Mouse (Mus musculus) lung, postnatal 0 days (tissue): Measurements from ENCODE around the gene Opn1mw. TPM values are rescaled to one million over a fixed set of nuclear protein-coding genes. Genes with fewer than 3 reads are reported as not detected.

Experiments used
- ATAC-seq: fragments of 200-750 bp; cut with Nextera tagmentation; 2 replicates; pipeline ENCODE4 v1.8.0; 2017; ENCODE audit warnings: moderate library complexity
- DNase-seq: peaks from one replicate; pipeline ENCODE4 v3.0.0-alpha.2; 2016; ENCODE audit warnings: low spot score
- H3K27ac ChIP-seq: fragments of 300-500 bp; sonication (generic); 2 replicates; pipeline ENCODE4 v1.5.1; 2014; ENCODE audit warnings: antibody characterized with exemption, mild to moderate bottlenecking, low read length, mixed read lengths
- H3K27me3 ChIP-seq: fragments of 300-500 bp; sonication (generic); replicated peaks from 2 replicates; pipeline ENCODE4 v1.6.1; 2014; ENCODE audit warnings: low read length, mixed read lengths; ENCODE audit not compliant: insufficient read depth
- H3K36me3 ChIP-seq: fragments of 300-500 bp; sonication (generic); 2 replicates; pipeline ENCODE4 v1.6.1; 2014; ENCODE audit warnings: low read length, mixed read lengths; ENCODE audit not compliant: insufficient read depth
- H3K4me1 ChIP-seq: fragments of 300-500 bp; sonication (generic); 2 replicates; pipeline ENCODE4 v1.6.1; 2014; ENCODE audit warnings: antibody characterized with exemption, low read depth, low read length, mixed read lengths; ENCODE audit not compliant: insufficient read depth
- H3K4me2 ChIP-seq: fragments of 300-500 bp; sonication (generic); replicated peaks from 2 replicates; pipeline ENCODE4 v1.6.1; 2014; ENCODE audit warnings: low read depth, mild to moderate bottlenecking, low read length, moderate library complexity, mixed read lengths
- H3K4me3 ChIP-seq: fragments of 300-500 bp; sonication (generic); 2 replicates; pipeline ENCODE4 v1.5.1; 2014; ENCODE audit warnings: low read depth, low read length
- H3K9ac ChIP-seq: fragments of 300-500 bp; sonication (generic); replicated peaks from 2 replicates; pipeline ENCODE4 v1.6.1; 2014; ENCODE audit warnings: low read depth, mild to moderate bottlenecking
- H3K9me3 ChIP-seq: fragments of 300-500 bp; sonication (generic); 2 replicates; pipeline ENCODE4 v1.6.1; 2016; ENCODE audit warnings: low read length, mixed read lengths
- CTCF ChIP-seq: IDR thresholded peaks from 2 replicates; pipeline ENCODE4 v1.5.1; 2016; ENCODE audit warnings: antibody characterized with exemption, mild to moderate bottlenecking
- EP300 ChIP-seq: IDR thresholded peaks from 2 replicates; pipeline ENCODE4 v1.6.1; 2016; ENCODE audit warnings: antibody characterized with exemption, mild to moderate bottlenecking, control low read depth
- WGBS: fragments of 180-500 bp; shearing (Covaris S2); extraction: QIAGEN DNeasy Blood & Tissue Kit; methylation state at CpG from one replicate; pipeline ENCODE4 v1.1.7; 2014; 5-methylcytosine and 5-hydroxymethylcytosine counted together
- polyA plus RNA-seq: library from polyadenylated mRNA; unstranded; fragments of >200 nt; fragmentation: Nextera tagmentation; extraction: Ambion mirVana; gene quantifications from 2 replicates; pipeline ENCODE4 v1.2.1, GENCODE M21; 2015

Opn1mw gene
- not detected in 2 replicates for polyA plus RNA-seq

DNA sequence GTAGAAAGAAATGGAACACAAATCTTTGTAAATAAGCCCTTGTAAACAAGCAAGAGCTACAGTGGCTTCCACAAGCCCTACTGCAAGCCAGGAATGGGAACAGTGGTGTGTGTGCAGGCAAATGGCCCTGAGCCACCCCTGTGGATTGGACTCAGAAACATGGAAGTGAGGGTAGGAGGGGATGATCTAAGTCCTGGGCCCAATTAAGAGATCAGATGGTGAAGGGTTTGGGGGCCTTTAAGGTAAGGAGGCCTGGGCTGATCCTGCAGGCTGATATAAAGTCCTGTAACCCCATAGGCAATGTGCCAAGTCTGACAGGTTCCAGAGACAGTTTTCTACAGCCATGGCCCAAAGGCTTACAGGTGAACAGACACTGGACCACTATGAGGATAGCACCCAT, at the start of gene Opn1mw:
Gene Opn1mw, plus strand, starts transcription at position 301 of the 400 bp plus-strand sequence.
- Histone ChIP-seq H3K9me3 (no peaks in the 10 kb centered on the region), H3K9ac (no peak within 1 kb of the TSS), H3K4me1 (no peaks in the 10 kb centered on the region), H3K36me3 (no peaks in the 10 kb centered on the region), H3K27me3 (no peaks in the 10 kb centered on the region), H3K4me2 (no peak within 1 kb of the TSS), H3K27ac (no peak within 1 kb of the TSS), H3K4me3 (no peak within 1 kb of the TSS)
- no peak for ATAC-seq
- no peak for DNase-seq
- TF ChIP-seq CTCF (no peak), EP300 (no peak)

DNA sequence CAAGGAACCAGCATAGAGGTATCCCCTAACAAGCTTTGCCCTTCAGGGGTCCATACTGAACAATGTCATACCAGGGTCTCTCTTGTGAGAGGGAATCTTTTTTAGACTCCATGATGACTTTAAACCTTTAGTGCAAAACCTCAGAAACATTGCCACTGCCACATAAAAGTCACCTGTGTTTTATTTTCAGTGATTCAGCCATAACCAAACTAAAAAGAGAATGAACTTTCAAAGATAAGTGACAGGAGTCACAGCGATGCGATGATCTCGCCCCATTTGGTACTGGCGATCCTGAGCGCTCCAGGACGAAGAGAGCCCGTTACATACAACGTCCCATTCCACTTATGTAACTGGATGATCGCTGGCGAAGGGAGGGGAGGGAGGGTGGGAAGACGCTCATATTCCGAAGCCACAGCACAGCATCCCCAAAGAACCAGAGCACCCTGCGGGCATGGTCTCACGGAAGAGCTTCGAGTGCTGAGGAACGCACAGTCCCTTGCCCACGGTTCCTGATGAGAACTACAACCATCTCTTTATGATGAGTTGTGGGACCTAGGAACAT, 42.9 kb upstream of the Opn1mw start:
- no peak for TF ChIP-seq EP300
- TF ChIP-seq CTCF = no peak
- Histone ChIP-seq H3K9ac (peak overlapping the region; percentile 62; the same call in 1 of the 2 replicates), H3K4me1 (no peaks in the 10 kb centered on the region), H3K27me3 (no peaks in the 10 kb centered on the region), H3K27ac (peak overlapping the region; percentile 91), H3K9me3 (no peaks in the 10 kb centered on the region), H3K4me3 (peak overlapping the region; percentile 59), H3K36me3 (no peaks in the 10 kb centered on the region), H3K4me2 (peak overlapping the region; percentile 61)
- WGBS = 18% methylated on average over 17 of the region's 17 CpGs
- DNase-seq = no peak
- ATAC-seq = no peak

- Histone ChIP-seq H3K27ac (peak overlapping the region; percentile 91), H3K4me1 (no peaks in the 10 kb centered on the region), H3K4me2 (peak overlapping the region; percentile 61), H3K4me3 (peak overlapping the region; percentile 59), H3K9ac (peak overlapping the region; percentile 62), H3K9me3 (no peaks in the 10 kb centered on the region), H3K27me3 (no peaks in the 10 kb centered on the region), H3K36me3 (no peaks in the 10 kb centered on the region)
- 7% methylated on average over 11 of the region's 56 CpGs for WGBS
- TF ChIP-seq EP300 (no peak), CTCF (no peak)
- ATAC-seq (peak; percentile 72), DNase-seq (peak; percentile 86)
Measured at GRCm38 (mm10) chrX:74084946-74085498, 42.2 kb upstream of the Opn1mw start.

GRCm38 (mm10) chrX:74085601-74086038, 41.6 kb upstream of the Opn1mw start:
- 11% methylated on average over 12 of the region's 27 CpGs for WGBS

GRCm38 (mm10) chrX:74095130-74095529, 32.1 kb upstream of the Opn1mw start:
- Histone ChIP-seq H3K27me3 (no peaks in the 10 kb centered on the region), H3K27ac (no peak overlapping the region), H3K4me3 (no peak overlapping the region), H3K4me1 (no peaks in the 10 kb centered on the region), H3K9me3 (no peaks in the 10 kb centered on the region), H3K36me3 (no peaks in the 10 kb centered on the region), H3K9ac (no peak overlapping the region), H3K4me2 (no peak overlapping the region)
- 44% methylated on average over 1 of the region's 1 CpGs for WGBS
- TF ChIP-seq CTCF = no peak
- TF ChIP-seq EP300 = no peak
- ATAC-seq (no peak), DNase-seq (no peak)

More at GRCm38 (mm10) chrX:74085601-74086038, 41.6 kb upstream of the Opn1mw start:
- DNase-seq = peak; percentile 97
- TF ChIP-seq EP300 (no peak), CTCF (no peak)
- peak; percentile 99 for ATAC-seq
- H3K27ac ChIP-seq = peak overlapping the region; percentile 91
- H3K9me3 ChIP-seq = no peaks in the 10 kb centered on the region
- H3K27me3 ChIP-seq = no peaks in the 10 kb centered on the region
- H3K9ac ChIP-seq = peak overlapping the region; percentile 62
- no peaks in the 10 kb centered on the region for H3K4me1 ChIP-seq
- H3K4me2 ChIP-seq = peak overlapping the region; percentile 37; the same call in 1 of the 2 replicates
- peak overlapping the region; percentile 59 for H3K4me3 ChIP-seq
- no peaks in the 10 kb centered on the region for H3K36me3 ChIP-seq

GRCm38 (mm10) chrX:74103457-74104188, 23.6 kb upstream of the Opn1mw start:
- Histone ChIP-seq H3K9me3 (no peaks in the 10 kb centered on the region), H3K9ac (no peak overlapping the region), H3K36me3 (no peaks in the 10 kb centered on the region), H3K4me1 (no peaks in the 10 kb centered on the region), H3K4me2 (no peak overlapping the region), H3K4me3 (no peak overlapping the region), H3K27ac (no peak overlapping the region), H3K27me3 (no peaks in the 10 kb centered on the region)
- no peak; the same call in 1 of the 2 replicates for TF ChIP-seq CTCF
- no peak for TF ChIP-seq EP300
- DNase-seq = no peak
- ATAC-seq = no peak
- WGBS = 56% methylated on average over 4 of the region's 4 CpGs
